Mouse (Mus musculus): ENCODE results near the gene Tmem170. TPM values are rescaled to one million over a fixed set of nuclear protein-coding genes. Genes with fewer than 3 reads are reported as not detected.

Gene Tmem170
- polyA plus RNA-seq, 1 experiment from 2014 or later: 5.9 TPM

GRCm38 (mm10) chr8:111894955-111895354, 18.4 kb upstream of the Tmem170 start:
- Histone ChIP-seq H3K36me3 (no peaks in the 10 kb centered on the region), H3K27ac (replicated peaks) (no peak overlapping the region), H3K4me3 (no peak overlapping the region), H3K4me1 (replicated peaks) (peaks cover 7% of the 10 kb centered on the region), H3K4me2 (no peak overlapping the region), H3K9ac (no peak overlapping the region), H3K27me3 (peaks cover 27% of the 10 kb centered on the region), H3K9me3 (no peaks in the 10 kb centered on the region)
- no peak for ATAC-seq (ENCODE audit: low read depth)
- WGBS: 88% methylated on average over 7 of the region's 7 CpGs

- no peak overlapping the region for H3K4me3 ChIP-seq
- no peak overlapping the region for H3K9ac ChIP-seq
- H3K4me2 ChIP-seq: no peak overlapping the region
- no peak overlapping the region for H3K27ac ChIP-seq (replicated peaks)
- peaks cover 17% of the 10 kb centered on the region for H3K4me1 ChIP-seq (replicated peaks)
- peaks cover 50% of the 10 kb centered on the region for H3K27me3 ChIP-seq
- 71% methylated on average over 5 of the region's 5 CpGs for WGBS
- no peaks in the 10 kb centered on the region for H3K9me3 ChIP-seq
- no peaks in the 10 kb centered on the region for H3K36me3 ChIP-seq
- ATAC-seq (ENCODE audit: low read depth): no peak
Observed at GRCm38 (mm10) chr8:111892615-111893014, 16.1 kb upstream of the Tmem170 start.

- H3K27me3 ChIP-seq: peaks cover 52% of the 10 kb centered on the region
- no peaks in the 10 kb centered on the region for H3K9me3 ChIP-seq
- no peak for ATAC-seq (ENCODE audit: low read depth)
Observed at GRCm38 (mm10) chr8:111891983-111892382, 15.4 kb upstream of the Tmem170 start.

GRCm38 (mm10) chr8:111890911-111891303, 14.4 kb upstream of the Tmem170 start:
- Histone ChIP-seq H3K4me3 (0 out of 2 replicates have a peak overlapping the region, but pooled peaks have one; percentile 29), H3K27me3 (peaks cover 52% of the 10 kb centered on the region), H3K27ac (replicated peaks) (no peak overlapping the region), H3K36me3 (no peaks in the 10 kb centered on the region), H3K4me1 (replicated peaks) (peaks cover 17% of the 10 kb centered on the region), H3K9ac (no peak overlapping the region), H3K9me3 (no peaks in the 10 kb centered on the region), H3K4me2 (no peak overlapping the region)
- no peak for ATAC-seq (ENCODE audit: low read depth)
- WGBS: 62% methylated on average over 6 of the region's 6 CpGs

More at GRCm38 (mm10) chr8:111891983-111892382, 15.4 kb upstream of the Tmem170 start:
- Histone ChIP-seq H3K4me2 (no peak overlapping the region), H3K4me3 (no peak overlapping the region), H3K27ac (replicated peaks) (no peak overlapping the region), H3K4me1 (replicated peaks) (peaks cover 17% of the 10 kb centered on the region), H3K36me3 (no peaks in the 10 kb centered on the region), H3K9ac (no peak overlapping the region)
- 35% methylated on average over 8 of the region's 8 CpGs for WGBS

GRCm38 (mm10) chr8:111889931-111890910, 13.7 kb upstream of the Tmem170 start:
- peak overlapping the region; percentile 29 for H3K4me3 ChIP-seq
- peaks cover 52% of the 10 kb centered on the region for H3K27me3 ChIP-seq
- WGBS: 11% methylated on average over 86 of the region's 86 CpGs
- ATAC-seq (ENCODE audit: low read depth): no peak
- H3K9ac ChIP-seq: peak overlapping the region; percentile 22; the same call in 1 of the 2 replicates
- H3K36me3 ChIP-seq: no peaks in the 10 kb centered on the region
- no peak overlapping the region for H3K27ac ChIP-seq (replicated peaks)
- no peaks in the 10 kb centered on the region for H3K9me3 ChIP-seq
- peak overlapping the region; percentile 47 for H3K4me2 ChIP-seq
- peaks cover 17% of the 10 kb centered on the region for H3K4me1 ChIP-seq (replicated peaks)

GRCm38 (mm10) chr8:111888091-111888650, 11.6 kb upstream of the Tmem170 start:
- no peak overlapping the region for H3K4me3 ChIP-seq
- no peak overlapping the region for H3K27ac ChIP-seq (replicated peaks)
- H3K27me3 ChIP-seq: peaks cover 52% of the 10 kb centered on the region
- H3K4me2 ChIP-seq: no peak overlapping the region
- H3K36me3 ChIP-seq: no peaks in the 10 kb centered on the region
- no peak overlapping the region for H3K9ac ChIP-seq
- no peaks in the 10 kb centered on the region for H3K9me3 ChIP-seq
- H3K4me1 ChIP-seq (replicated peaks): peaks cover 17% of the 10 kb centered on the region
- ATAC-seq (ENCODE audit: low read depth): no peak
- whole genome bisulfite sequencing: 54% methylated on average over 7 of the region's 7 CpGs

- WGBS: 88% methylated on average over 1 of the region's 1 CpGs
- Histone ChIP-seq H3K9me3 (no peaks in the 10 kb centered on the region), H3K27me3 (peaks cover 51% of the 10 kb centered on the region), H3K36me3 (no peaks in the 10 kb centered on the region), H3K4me2 (no peak overlapping the region), H3K9ac (no peak overlapping the region), H3K4me1 (replicated peaks) (peaks cover 17% of the 10 kb centered on the region), H3K27ac (replicated peaks) (no peak overlapping the region), H3K4me3 (no peak overlapping the region)
- ATAC-seq (ENCODE audit: low read depth): no peak
Observed at GRCm38 (mm10) chr8:111887479-111887878, 10.9 kb upstream of the Tmem170 start.

- no peak overlapping the region for H3K4me3 ChIP-seq
- H3K36me3 ChIP-seq: no peaks in the 10 kb centered on the region
- H3K9me3 ChIP-seq: no peaks in the 10 kb centered on the region
- 89% methylated on average over 4 of the region's 4 CpGs for WGBS
- peaks cover 13% of the 10 kb centered on the region for H3K27me3 ChIP-seq
- peaks cover 6% of the 10 kb centered on the region; the same call in 1 of the 2 replicates for H3K4me1 ChIP-seq (replicated peaks)
- H3K9ac ChIP-seq: no peak overlapping the region
- H3K27ac ChIP-seq (replicated peaks): no peak overlapping the region
- no peak overlapping the region for H3K4me2 ChIP-seq
- ATAC-seq (ENCODE audit: low read depth): no peak
Observed at GRCm38 (mm10) chr8:111883615-111884014, 7.1 kb upstream of the Tmem170 start.

- WGBS: 3% methylated on average over 2 of the region's 2 CpGs
- ATAC-seq (ENCODE audit: low read depth): no peak
- H3K4me2 ChIP-seq: no peak overlapping the region
- no peaks in the 10 kb centered on the region for H3K27me3 ChIP-seq
- no peaks in the 10 kb centered on the region for H3K36me3 ChIP-seq
- no peak overlapping the region for H3K4me3 ChIP-seq
- no peak overlapping the region for H3K27ac ChIP-seq (replicated peaks)
- no peaks in the 10 kb centered on the region for H3K9me3 ChIP-seq
- no peaks in the 10 kb centered on the region for H3K4me1 ChIP-seq (replicated peaks)
- H3K9ac ChIP-seq: no peak overlapping the region
Observed at GRCm38 (mm10) chr8:111881591-111881990, 5.0 kb upstream of the Tmem170 start.

- H3K4me3 ChIP-seq: no peak overlapping the region
- peaks cover 8% of the 10 kb centered on the region for H3K4me1 ChIP-seq (replicated peaks)
- no peak overlapping the region for H3K9ac ChIP-seq
- H3K27me3 ChIP-seq: no peaks in the 10 kb centered on the region
- no peak overlapping the region for H3K27ac ChIP-seq (replicated peaks)
- ATAC-seq (ENCODE audit: low read depth): no peak
- WGBS: 70% methylated on average over 9 of the region's 9 CpGs
- no peaks in the 10 kb centered on the region for H3K9me3 ChIP-seq
- no peak overlapping the region for H3K4me2 ChIP-seq
- H3K36me3 ChIP-seq: no peaks in the 10 kb centered on the region
Observed at GRCm38 (mm10) chr8:111877711-111878110, 1.2 kb upstream of the Tmem170 start.

GRCm38 (mm10) chr8:111875758-111876157, 792 bp downstream of the Tmem170 start:
- H3K4me2 ChIP-seq: peak overlapping the region; percentile 76
- peaks cover 8% of the 10 kb centered on the region for H3K4me1 ChIP-seq (replicated peaks)
- no peak for ATAC-seq (ENCODE audit: low read depth)
- no peaks in the 10 kb centered on the region for H3K9me3 ChIP-seq
- 23% methylated on average over 9 of the region's 9 CpGs for WGBS
- peak overlapping the region; percentile 73 for H3K9ac ChIP-seq
- no peaks in the 10 kb centered on the region for H3K27me3 ChIP-seq
- no peaks in the 10 kb centered on the region for H3K36me3 ChIP-seq
- peak overlapping the region; percentile 81; the same call in 1 of the 2 replicates for H3K27ac ChIP-seq (replicated peaks)
- H3K4me3 ChIP-seq: peak overlapping the region; percentile 75

GRCm38 (mm10) chr8:111871278-111871677, 5.3 kb downstream of the Tmem170 start:
- Histone ChIP-seq H3K36me3 (peaks cover under 1% of the 10 kb centered on the region; the same call in 1 of the 2 replicates), H3K9ac (no peak overlapping the region), H3K4me1 (replicated peaks) (peaks cover 8% of the 10 kb centered on the region), H3K27ac (replicated peaks) (no peak overlapping the region), H3K4me3 (no peak overlapping the region), H3K4me2 (no peak overlapping the region), H3K27me3 (no peaks in the 10 kb centered on the region), H3K9me3 (no peaks in the 10 kb centered on the region)
- no peak for ATAC-seq (ENCODE audit: low read depth)
- WGBS: 88% methylated on average over 3 of the region's 3 CpGs

Data from neural tube, embryonic 13.5 days (tissue).